Mouse (Mus musculus) brain, embryonic 14.5 days (tissue): ENCODE results near the gene Col5a2. TPM values are rescaled to one million over a fixed set of nuclear protein-coding genes. Genes with fewer than 3 reads are reported as not detected.

Experiments
- DNase-seq: peaks from one replicate; pipeline ENCODE4 v3.0.0-alpha.2; 2011; ENCODE audit warnings: low read depth
- CTCF ChIP-seq: fragments of 200-500 bp; IDR thresholded peaks from 2 replicates; pipeline ENCODE4 v1.5.1; 2012; ENCODE audit warnings: inconsistent platforms, mild to moderate bottlenecking, moderate library complexity, borderline replicate concordance; ENCODE audit not compliant: insufficient read depth, insufficient read length; ENCODE audit errors: extremely low read depth
- POLR2A ChIP-seq: fragments of 200-500 bp; IDR thresholded peaks from 2 replicates; pipeline ENCODE4 v1.6.1; 2012; ENCODE audit warnings: mild to moderate bottlenecking, inconsistent platforms, borderline replicate concordance; ENCODE audit not compliant: poor library complexity, insufficient read depth, insufficient read length, severe bottlenecking; ENCODE audit errors: extremely low read depth
- polyA plus RNA-seq: library from polyadenylated mRNA; depleted of rRNA; stranded (reverse); fragments of >200 nt; gene quantifications from 2 replicates; pipeline ENCODE4 v1.2.3, GENCODE M21; 2012; rRNA removed

Gene Col5a2
- polyA plus RNA-seq, 1 experiment: 24.5 TPM

DNA sequence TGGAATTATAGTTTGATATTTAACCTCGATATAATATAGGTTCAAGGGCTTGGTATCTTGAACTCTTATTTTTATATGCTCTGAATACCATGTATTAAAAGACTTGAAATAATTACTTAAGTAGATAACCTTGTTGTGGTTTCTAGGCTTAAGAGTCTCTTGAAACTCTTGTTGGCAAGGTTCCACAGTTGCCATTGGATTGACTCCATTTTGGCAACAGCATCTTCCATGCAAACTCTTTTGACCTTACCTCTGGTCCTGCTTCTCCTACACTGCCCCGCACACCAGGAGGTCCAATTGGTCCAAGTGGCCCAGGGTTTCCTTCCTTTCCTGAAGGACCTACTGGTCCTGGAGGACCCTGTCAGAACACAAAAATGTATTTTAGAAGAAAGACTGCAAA, 121.2 kb downstream of the Col5a2 start:
- TF ChIP-seq POLR2A: no peak
- no peak for TF ChIP-seq CTCF
- DNase-seq: peak; percentile 1

GRCm38 (mm10) chr1:45379992-45380690, 122.9 kb downstream of the Col5a2 start:
- DNase-seq: no peak
- TF ChIP-seq POLR2A (no peak), CTCF (no peak)

DNA sequence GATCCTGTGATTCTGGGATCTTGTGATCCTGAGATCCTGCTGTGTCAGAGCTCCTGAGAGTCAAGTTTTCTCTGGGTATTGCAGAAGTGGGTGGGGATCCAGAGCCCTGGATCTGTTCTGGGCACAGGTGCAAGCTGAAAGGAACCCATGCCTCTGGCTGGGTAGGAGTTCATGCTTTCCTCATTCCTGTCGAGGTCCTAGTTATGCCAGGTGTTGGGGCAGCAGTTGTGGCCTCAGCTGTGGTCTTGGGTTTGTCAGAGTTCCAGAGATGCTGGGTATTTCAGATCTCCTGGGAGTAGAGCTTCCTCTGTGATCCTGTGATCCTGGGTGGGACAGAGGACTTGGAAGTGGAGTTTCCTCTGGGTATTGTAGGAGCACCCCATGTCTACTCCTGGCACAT, 137.7 kb downstream of the Col5a2 start:
- no peak for TF ChIP-seq POLR2A
- DNase-seq: no peak

DNA sequence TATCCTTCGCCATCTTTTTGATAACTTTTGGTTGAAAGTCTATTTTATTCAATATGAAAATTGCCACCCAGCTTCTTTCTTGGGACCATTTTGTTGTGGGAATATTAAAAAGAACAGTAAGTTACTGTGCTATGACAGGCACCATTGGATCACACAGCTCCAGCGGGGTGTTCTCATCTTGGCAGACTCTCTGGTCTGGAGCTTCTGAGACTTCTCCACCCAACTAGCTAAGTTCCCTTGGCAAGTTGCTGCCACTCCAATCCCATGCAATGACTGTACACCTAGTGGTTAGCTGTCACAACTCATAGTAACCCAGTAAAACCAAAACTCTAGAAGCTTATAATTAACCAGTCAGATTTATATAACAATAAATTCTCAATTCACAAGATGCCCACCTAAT, 139.8 kb downstream of the Col5a2 start:
- TF ChIP-seq CTCF (no peak), POLR2A (no peak)
- DNase-seq: no peak

GRCm38 (mm10) chr1:45359673-45360072, 143.4 kb downstream of the Col5a2 start:
- TF ChIP-seq CTCF (no peak), POLR2A (no peak)
- no peak for DNase-seq

GRCm38 (mm10) chr1:45359147-45359546, 143.9 kb downstream of the Col5a2 start:
- DNase-seq: no peak
- no peak for TF ChIP-seq CTCF
- no peak for TF ChIP-seq POLR2A

DNA sequence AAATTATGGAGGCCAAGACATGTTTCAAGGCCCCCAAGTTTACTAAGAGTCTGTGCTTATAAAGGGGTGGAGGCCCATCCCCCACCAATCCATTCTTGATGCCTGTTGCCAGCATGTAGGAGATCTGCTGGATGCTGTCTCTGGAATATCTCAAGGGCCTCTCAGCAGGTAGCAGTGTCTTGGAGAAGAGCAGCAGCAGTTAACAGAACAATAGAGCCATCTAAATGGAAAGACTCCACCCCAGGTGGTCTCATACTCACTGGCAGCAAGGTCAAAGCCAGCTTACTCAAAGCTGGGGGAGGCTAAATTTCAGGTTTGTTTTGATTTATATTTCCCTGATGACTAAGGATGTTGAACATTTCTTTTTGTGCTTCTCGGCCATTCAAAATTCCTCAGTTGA, 145.1 kb downstream of the Col5a2 start:
- DNase-seq: no peak
- no peak for TF ChIP-seq POLR2A
- no peak for TF ChIP-seq CTCF

DNA sequence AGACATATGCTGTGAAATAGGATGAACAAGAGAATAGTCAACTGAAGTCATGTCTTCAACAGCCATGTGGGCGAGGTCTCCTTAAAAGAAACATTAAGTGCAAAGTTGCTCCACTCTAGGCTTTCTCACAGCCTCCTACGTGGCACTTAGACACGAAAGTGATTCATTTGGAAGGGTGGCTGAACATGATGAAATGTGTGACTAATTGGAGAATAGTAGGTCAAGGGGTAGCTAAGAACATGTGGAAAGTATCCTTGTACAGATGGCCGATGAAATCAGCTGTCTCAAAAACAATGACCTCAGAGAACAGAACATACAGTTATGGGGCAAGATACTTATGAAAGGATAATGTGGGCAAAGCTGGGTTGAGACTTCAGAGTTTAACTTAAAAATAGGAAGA, 147.1 kb downstream of the Col5a2 start:
- no peak for DNase-seq
- TF ChIP-seq POLR2A (no peak), CTCF (no peak)

- TF ChIP-seq POLR2A: no peak
- no peak for TF ChIP-seq CTCF
- DNase-seq: no peak
These were observed 173.9 kb downstream of the Col5a2 start for GRCm38 (mm10) chr1:45329149-45329548.

Other genes with a start within 250 kb of the Col5a2 start
- gene Col3a1, start 191.7 kb downstream of the Col5a2 start, polyA plus RNA-seq: 98.2 and 173 TPM in 2 replicates